Mouse (Mus musculus) 3134 (cell line): ENCODE results near the gene Slc38a3.

Experiments used
- DNase-seq: peaks from one replicate; pipeline ENCODE4 v3.0.0-alpha.2; 2011; ENCODE audit warnings: low spot score; ENCODE audit not compliant: insufficient read length; ENCODE audit errors: extremely low read depth

Gene Slc38a3

GRCm38 (mm10) chr9:107624539-107624938 lies 44.8 kb downstream of the Slc38a3 start:
- DNase-seq = no peak

GRCm38 (mm10) chr9:107620954-107621353 lies 48.4 kb downstream of the Slc38a3 start:
- DNase-seq = no peak

GRCm38 (mm10) chr9:107619546-107619879 lies 49.8 kb downstream of the Slc38a3 start:
- DNase-seq = peak; percentile 82

DNA sequence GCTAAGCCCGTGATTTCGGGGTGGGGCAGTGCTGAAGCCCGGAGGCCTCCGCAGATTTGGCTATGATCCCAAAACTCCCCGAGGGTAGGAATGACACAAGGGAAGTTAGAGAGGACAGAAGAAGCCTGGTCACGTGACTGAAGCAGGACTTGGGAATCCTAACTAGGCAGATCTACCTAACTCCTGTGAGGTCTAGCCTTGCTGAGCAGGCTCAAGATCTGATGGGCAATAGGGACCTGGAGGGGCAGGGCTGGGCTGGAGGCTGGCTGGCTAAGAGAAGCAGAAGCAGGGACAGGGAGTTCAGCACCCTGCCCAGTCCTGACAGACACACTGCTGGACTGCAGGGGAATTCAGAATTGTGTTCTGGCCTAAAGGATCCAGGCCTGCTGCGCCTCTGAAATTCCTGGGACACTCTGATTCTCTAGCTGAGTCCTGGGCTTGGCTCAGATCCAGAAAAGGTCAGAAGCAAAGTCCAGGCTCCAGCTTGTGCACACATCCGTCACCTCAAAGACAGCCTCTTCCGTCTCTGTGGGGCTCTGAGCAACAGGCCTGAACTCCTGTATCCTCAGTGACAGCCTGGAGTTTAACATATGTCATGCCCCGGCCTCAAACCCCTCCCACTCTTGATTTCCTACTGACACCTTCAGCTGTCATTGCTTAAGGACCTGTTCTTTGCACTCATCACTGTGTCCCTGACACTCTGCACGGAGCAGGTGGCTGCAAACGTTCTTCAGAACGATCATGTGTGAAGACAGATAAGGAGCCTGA lies 50.4 kb downstream of the Slc38a3 start:
- DNase-seq = peak; percentile 64

GRCm38 (mm10) chr9:107618098-107618497 lies 51.2 kb downstream of the Slc38a3 start:
- DNase-seq = no peak

GRCm38 (mm10) chr9:107617461-107617860 lies 51.9 kb downstream of the Slc38a3 start:
- DNase-seq = no peak

GRCm38 (mm10) chr9:107615035-107615434 lies 54.3 kb downstream of the Slc38a3 start:
- DNase-seq = no peak

- no peak for DNase-seq
Observed at GRCm38 (mm10) chr9:107612945-107613569, 56.3 kb downstream of the Slc38a3 start.

- DNase-seq = peak; percentile 98
Observed at GRCm38 (mm10) chr9:107612191-107612944, 57.0 kb downstream of the Slc38a3 start.

DNA sequence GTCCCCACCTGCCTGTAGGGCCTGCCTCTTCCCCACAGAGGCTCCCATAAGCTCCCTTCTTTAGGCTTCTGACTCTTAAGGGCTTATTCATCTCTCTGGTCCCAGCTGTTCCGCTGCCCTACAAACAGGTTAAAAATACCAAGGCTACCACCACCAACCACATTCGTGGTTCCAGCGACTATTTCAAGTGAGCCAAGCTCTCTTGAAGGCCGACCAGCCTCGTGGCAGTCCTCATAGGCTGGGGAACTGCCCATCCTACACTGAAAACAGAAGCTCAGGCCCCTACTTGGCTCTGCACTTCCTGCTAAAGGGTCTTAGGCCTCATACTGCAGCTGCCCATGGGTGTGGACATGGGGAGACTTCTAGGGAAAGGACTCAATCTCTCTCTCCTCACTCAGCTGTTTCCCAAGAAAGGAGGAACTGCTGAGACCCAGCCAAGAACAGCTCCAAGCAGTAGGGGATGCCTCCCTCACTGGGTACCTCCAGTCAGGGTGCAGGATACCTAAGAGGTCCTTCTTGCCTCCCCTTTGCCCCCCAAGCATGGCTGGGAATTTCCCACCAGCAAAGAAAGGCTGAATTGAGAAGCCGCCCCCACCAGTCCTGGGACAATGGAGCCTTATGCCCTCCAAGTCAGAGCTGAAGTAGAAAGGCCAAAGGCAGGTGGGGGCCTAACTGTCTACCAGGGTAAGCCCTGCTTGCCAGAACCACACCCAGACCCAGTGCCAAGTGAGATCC lies 57.7 kb downstream of the Slc38a3 start:
- DNase-seq = no peak

DNA sequence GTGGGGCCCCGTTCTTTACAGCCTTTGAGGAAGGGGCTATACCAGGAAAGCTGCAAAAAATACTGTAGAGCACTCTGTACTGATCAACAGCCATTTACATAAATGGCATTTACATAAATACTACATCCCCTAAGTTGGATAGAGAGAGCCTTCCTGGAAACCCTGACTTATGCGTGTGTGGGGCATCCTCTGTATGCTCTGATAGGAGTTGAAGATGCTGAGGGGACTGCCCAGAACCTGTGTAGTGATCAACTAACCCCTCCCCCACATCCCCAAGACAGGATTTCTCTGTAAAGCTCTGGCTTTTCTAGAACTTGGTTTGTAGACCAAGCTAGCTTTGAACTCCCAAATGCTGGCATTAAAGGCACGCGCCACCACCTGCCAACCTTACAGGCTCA lies 59.9 kb downstream of the Slc38a3 start:
- no peak for DNase-seq

GRCm38 (mm10) chr9:107608741-107609432 lies 60.4 kb downstream of the Slc38a3 start, which contains the start of gene Sema3b:
TSS of gene Sema3b (minus strand) at chr9:107609229.
- peak; percentile 44 for DNase-seq

GRCm38 (mm10) chr9:107607653-107608245 lies 61.6 kb downstream of the Slc38a3 start:
- DNase-seq = no peak

- no peak for DNase-seq
Observed at GRCm38 (mm10) chr9:107607036-107607435, 62.3 kb downstream of the Slc38a3 start.

GRCm38 (mm10) chr9:107606591-107606990 lies 62.7 kb downstream of the Slc38a3 start:
- no peak for DNase-seq

GRCm38 (mm10) chr9:107605041-107605661 lies 64.2 kb downstream of the Slc38a3 start:
- peak; percentile 73 for DNase-seq

DNA sequence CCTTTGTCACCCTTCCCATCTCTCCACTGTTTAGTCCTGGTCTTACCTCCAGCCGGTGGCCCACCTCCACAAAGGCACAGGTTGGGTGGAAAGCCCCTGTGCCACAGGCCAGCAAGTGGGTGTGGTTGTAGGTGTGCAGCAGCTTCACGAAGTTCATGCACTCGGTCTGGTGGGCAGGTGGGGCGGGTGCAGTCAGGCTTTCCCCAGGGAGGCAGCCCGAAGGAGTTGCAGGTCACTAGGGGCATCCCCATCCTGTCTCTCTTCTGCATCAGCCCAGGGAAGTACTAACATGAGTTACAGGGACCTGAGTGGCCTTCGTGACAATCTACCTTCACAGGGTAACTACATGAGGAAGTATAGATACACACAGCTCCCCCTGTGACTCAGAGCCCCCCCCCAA lies 66.1 kb downstream of the Slc38a3 start:
- no peak for DNase-seq

DNA sequence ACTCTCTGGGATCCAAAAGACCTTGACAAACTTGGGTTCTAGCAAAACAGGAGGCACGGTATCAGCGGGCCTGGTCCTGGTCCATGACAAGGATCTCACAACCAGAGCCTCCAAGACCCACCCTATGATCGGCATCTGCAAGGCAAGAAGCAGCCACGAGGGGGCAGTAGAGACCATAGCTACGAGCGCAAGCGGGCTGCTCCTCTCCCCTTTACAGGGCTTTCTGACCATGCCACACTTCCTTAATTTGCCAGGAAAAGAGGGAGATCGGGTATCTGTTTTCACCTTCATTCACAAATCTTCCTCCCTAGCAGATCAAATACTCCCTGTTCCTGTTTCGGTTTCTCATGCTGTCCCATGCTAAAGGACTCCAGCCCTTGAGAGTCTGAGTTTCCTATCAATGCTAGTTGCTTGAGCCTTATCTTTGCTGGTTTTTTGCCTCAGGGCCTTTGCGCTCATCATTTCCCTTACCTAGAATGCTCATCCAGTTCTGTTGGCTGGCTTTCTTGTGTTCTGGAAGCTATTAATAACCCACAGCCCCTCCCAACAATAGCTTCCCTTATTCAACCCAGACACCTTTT lies 67.2 kb downstream of the Slc38a3 start:
- peak; percentile 62 for DNase-seq

- no peak for DNase-seq
Observed at GRCm38 (mm10) chr9:107601275-107601674, 68.1 kb downstream of the Slc38a3 start.
